Mouse (Mus musculus): Measurements from ENCODE around the gene Hoxd10.

Hoxd10 gene

GRCm38 (mm10) chr2:74680561-74681398, 10.9 kb upstream of the Hoxd10 start:
- DNase-seq (ENCODE audit: low spot score in 2 of 2) = no peak

GRCm38 (mm10) chr2:74681594-74682531, 9.9 kb upstream of the Hoxd10 start:
- DNase-seq (ENCODE audit: low spot score in 2 of 2) = peak in 1 of 2 experiments; percentile 24

- DNase-seq (ENCODE audit: low spot score in 2 of 2) = no peak
Measured at GRCm38 (mm10) chr2:74682796-74683195, 8.9 kb upstream of the Hoxd10 start.

GRCm38 (mm10) chr2:74683471-74683951, 8.2 kb upstream of the Hoxd10 start:
- no peak for DNase-seq (ENCODE audit: low spot score in 2 of 2)

- DNase-seq (ENCODE audit: low spot score in 2 of 2) = no peak
Measured at GRCm38 (mm10) chr2:74684106-74684505, 7.6 kb upstream of the Hoxd10 start.

- DNase-seq (ENCODE audit: low spot score in 2 of 2) = no peak
Measured at GRCm38 (mm10) chr2:74685059-74685603, 6.6 kb upstream of the Hoxd10 start.

- DNase-seq (ENCODE audit: low spot score in 2 of 2) = no peak
Measured at GRCm38 (mm10) chr2:74686301-74686987, 5.3 kb upstream of the Hoxd10 start.

GRCm38 (mm10) chr2:74686988-74687697, 4.6 kb upstream of the Hoxd10 start:
- no peak for DNase-seq (ENCODE audit: low spot score in 2 of 2)

- no peak for DNase-seq (ENCODE audit: low spot score in 2 of 2)
Measured at GRCm38 (mm10) chr2:74687698-74688555, 3.8 kb upstream of the Hoxd10 start.

GRCm38 (mm10) chr2:74688795-74689573, 2.7 kb upstream of the Hoxd10 start:
- DNase-seq (ENCODE audit: low spot score in 2 of 2) = no peak

- DNase-seq (ENCODE audit: low spot score in 2 of 2) = no peak
Measured at GRCm38 (mm10) chr2:74689574-74690337, 2.0 kb upstream of the Hoxd10 start.

GRCm38 (mm10) chr2:74690338-74690716, 1.4 kb upstream of the Hoxd10 start:
- no peak for DNase-seq (ENCODE audit: low spot score in 2 of 2)

- DNase-seq (ENCODE audit: low spot score in 2 of 2) = no peak
Measured at GRCm38 (mm10) chr2:74691995-74692807, 477 bp downstream of the Hoxd10 start.

GRCm38 (mm10) chr2:74692808-74693431, 1.2 kb downstream of the Hoxd10 start:
- DNase-seq (ENCODE audit: low spot score in 2 of 2) = no peak

- no peak for DNase-seq (ENCODE audit: low spot score in 2 of 2)
Measured at GRCm38 (mm10) chr2:74693432-74693827, 1.7 kb downstream of the Hoxd10 start.

GRCm38 (mm10) chr2:74694066-74694465, 2.3 kb downstream of the Hoxd10 start:
- DNase-seq (ENCODE audit: low spot score in 2 of 2) = no peak

GRCm38 (mm10) chr2:74695383-74695782, 3.7 kb downstream of the Hoxd10 start:
- no peak for DNase-seq (ENCODE audit: low spot score in 2 of 2)

Data from right cerebral cortex, postnatal 10 days (tissue).